ENCODE assay signal across 10 mouse cellular contexts in genomic region chr1:152313480-152313879, GRCm38 (mm10).
A peak's percentile ranks its signal among the peaks of the same experiment; 100 is the strongest.
DNase-seq lines count a peak whose midpoint lies in the region; ATAC-seq and TF ChIP-seq lines count a peak whose summit lies in the region.
"Had no signal": no experiment of that assay in that cellular context is flagged by ENCODE, and none has a peak within 500 bp of the region (broad histone marks: within the 10 kb centered on the region; RNA-seq: fewer than 3 reads in every experiment).

No protein-coding gene starts in this region.

- no peak overlapping the region for H3K4me3 ChIP-seq in intestine, postnatal 0 days (ENCODE audit: low read depth, low read length)
- H3K4me3 ChIP-seq in intestine, embryonic 16.5 days (ENCODE audit: low read length), result no peak overlapping the region
- no peak overlapping the region for H3K4me3 ChIP-seq in liver, postnatal 0 days (ENCODE audit: low read depth, low read length)
- H3K4me3 ChIP-seq: hindbrain, embryonic 15.5 days; limb, embryonic 10.5 days had no signal

- no peak overlapping the region for H3K4me2 ChIP-seq in intestine, postnatal 0 days (replicated peaks; ENCODE audit: low read depth)
- no peak overlapping the region for H3K4me2 ChIP-seq in intestine, embryonic 16.5 days (ENCODE audit: low read depth, low read length)
- no peak overlapping the region for H3K4me2 ChIP-seq in liver, postnatal 0 days (ENCODE audit: low read depth, low read length)
- H3K4me2 ChIP-seq: hindbrain, embryonic 15.5 days had no signal

- WGBS in intestine, postnatal 0 days, result 73% methylated on average over 2 of the region's 2 CpGs
- 70% methylated on average over 2 of the region's 2 CpGs for WGBS in intestine, embryonic 16.5 days
- WGBS in liver, postnatal 0 days (ENCODE audit: insufficient replicate concordance), result 65% methylated on average over 2 of the region's 2 CpGs

- no peaks in the 10 kb centered on the region for H3K36me3 ChIP-seq in intestine, postnatal 0 days (ENCODE audit: control insufficient read depth, insufficient read depth)
- no peaks in the 10 kb centered on the region for H3K36me3 ChIP-seq in intestine, embryonic 16.5 days (ENCODE audit: control insufficient read depth, insufficient read depth, low read length)
- H3K36me3 ChIP-seq in liver, postnatal 0 days (replicated peaks; ENCODE audit: insufficient read depth, low read length), result no peaks in the 10 kb centered on the region
- H3K36me3 ChIP-seq: hindbrain, embryonic 15.5 days; limb, embryonic 10.5 days had no signal

- ATAC-seq in intestine, postnatal 0 days, result no peak
- no peak for ATAC-seq in intestine, embryonic 16.5 days
- no peak for ATAC-seq in liver, postnatal 0 days

- H3K9me3 ChIP-seq in intestine, postnatal 0 days (ENCODE audit: control insufficient read depth), result 0 out of 2 replicates have a peak, but pooled peaks cover 5% of the 10 kb centered on the region
- H3K9me3 ChIP-seq in intestine, embryonic 16.5 days (ENCODE audit: control insufficient read depth, low read length), result no peaks in the 10 kb centered on the region
- no peaks in the 10 kb centered on the region for H3K9me3 ChIP-seq in liver, postnatal 0 days (ENCODE audit: low read length)
- H3K9me3 ChIP-seq: limb, embryonic 10.5 days had no signal

- peak; percentile 43 for TF ChIP-seq CTCF in intestine, postnatal 0 days (IDR thresholded peaks at IDR 0.05; ENCODE audit: low read depth)
- peak; percentile 44 for TF ChIP-seq CTCF in liver, postnatal 0 days (IDR thresholded peaks at IDR 0.05; ENCODE audit: low read depth)

- DNase-seq in A20 (ENCODE audit: low read depth, low spot score) (peak; percentile 49), MEL-GATA-1-ER (ENCODE audit: extremely low read depth, low read depth) (peak; percentile 18)
- peak; percentile 26 for DNase-seq in liver, postnatal 0 days
- DNase-seq in right cerebral cortex, postnatal 14 days, result no peak
- DNase-seq in left cerebral cortex, adult 18-20 months (ENCODE audit: low spot score in 2 of 2), result no peak
- no peak for DNase-seq in right cerebral cortex, postnatal 10 days (ENCODE audit: low spot score in 2 of 2)

- no peaks in the 10 kb centered on the region for H3K4me1 ChIP-seq in intestine, postnatal 0 days (replicated peaks; ENCODE audit: control insufficient read depth, insufficient read depth, low read length)
- H3K4me1 ChIP-seq in intestine, embryonic 16.5 days (ENCODE audit: control insufficient read depth, insufficient read depth, low read length), result no peaks in the 10 kb centered on the region
- H3K4me1 ChIP-seq in liver, postnatal 0 days (ENCODE audit: insufficient read depth), result no peaks in the 10 kb centered on the region
- H3K4me1 ChIP-seq: hindbrain, embryonic 15.5 days; limb, embryonic 10.5 days had no signal

- H3K27me3 ChIP-seq in intestine, postnatal 0 days (replicated peaks; ENCODE audit: control insufficient read depth, insufficient read depth, low read length), result no peaks in the 10 kb centered on the region
- no peaks in the 10 kb centered on the region for H3K27me3 ChIP-seq in intestine, embryonic 16.5 days (replicated peaks; ENCODE audit: control insufficient read depth, insufficient read depth, low read length)
- H3K27me3 ChIP-seq in liver, postnatal 0 days (ENCODE audit: insufficient read depth, low read length), result no peaks in the 10 kb centered on the region
- H3K27me3 ChIP-seq: hindbrain, embryonic 15.5 days had no signal

- no peak overlapping the region for H3K27ac ChIP-seq in intestine, postnatal 0 days (ENCODE audit: low read depth, low read length)
- no peak overlapping the region for H3K27ac ChIP-seq in intestine, embryonic 16.5 days (ENCODE audit: low read length)
- no peak overlapping the region for H3K27ac ChIP-seq in liver, postnatal 0 days (ENCODE audit: low read depth)
- H3K27ac ChIP-seq: hindbrain, embryonic 15.5 days; limb, embryonic 10.5 days had no signal

- H3K9ac ChIP-seq in intestine, postnatal 0 days (ENCODE audit: low read depth, low read length), result no peak overlapping the region
- H3K9ac ChIP-seq in intestine, embryonic 16.5 days (ENCODE audit: low read depth, low read length), result no peak overlapping the region
- no peak overlapping the region for H3K9ac ChIP-seq in liver, postnatal 0 days (replicated peaks)
- H3K9ac ChIP-seq: hindbrain, embryonic 15.5 days had no signal

- no peak for TF ChIP-seq EP300 in liver, postnatal 0 days (IDR thresholded peaks at IDR 0.05; ENCODE audit: low read depth)

Comparison
In these comparisons a context has a peak if more than half of its experiments do, and no peak if none do; other contexts are left out.
1. DNase-seq: peak in A20 (single experiment), MEL-GATA-1-ER (single experiment) and liver, postnatal 0 days (single experiment); none in right cerebral cortex, postnatal 14 days (single experiment), left cerebral cortex, adult 18-20 months (0 of 2) and right cerebral cortex, postnatal 10 days (0 of 2).